Mouse (Mus musculus) liver, embryonic 12.5 days (tissue): ENCODE measurements around the gene Aspscr1. TPM values are rescaled to one million over a fixed set of nuclear protein-coding genes. Genes with fewer than 3 reads are reported as not detected.
A peak's percentile ranks its signal among the peaks of the same experiment; 100 is the strongest.

Experiments used
- ATAC-seq: fragments of 200-750 bp; cut with Nextera tagmentation; 2 replicates; pipeline ENCODE4 v1.8.0; 2017; ENCODE audit warnings: moderate number of reproducible peaks, mild to moderate bottlenecking, moderate library complexity
- H3K27ac ChIP-seq: fragments of 300-500 bp; sonication (generic); 2 replicates; pipeline ENCODE4 v1.5.1; 2016; ENCODE audit warnings: mild to moderate bottlenecking
- H3K27me3 ChIP-seq: fragments of 300-500 bp; sonication (generic); replicated peaks from 2 replicates; pipeline ENCODE4 v1.6.1; 2016; ENCODE audit warnings: mild to moderate bottlenecking, moderate library complexity
- H3K36me3 ChIP-seq: fragments of 300-500 bp; sonication (generic); 2 replicates; pipeline ENCODE4 v1.6.1; 2016; ENCODE audit warnings: mild to moderate bottlenecking, moderate library complexity
- H3K4me1 ChIP-seq: fragments of 300-500 bp; sonication (generic); 2 replicates; pipeline ENCODE4 v1.6.1; 2016
- H3K4me2 ChIP-seq: fragments of 300-500 bp; sonication (generic); 2 replicates; pipeline ENCODE4 v1.6.1; 2016; ENCODE audit warnings: mild to moderate bottlenecking, moderate library complexity
- H3K4me3 ChIP-seq: fragments of 300-500 bp; sonication (generic); 2 replicates; pipeline ENCODE4 v1.5.1; 2016; ENCODE audit warnings: mild to moderate bottlenecking, moderate library complexity
- H3K9ac ChIP-seq: fragments of 300-500 bp; sonication (generic); 2 replicates; pipeline ENCODE4 v1.6.1; 2016; ENCODE audit warnings: mild to moderate bottlenecking, moderate library complexity
- H3K9me3 ChIP-seq: fragments of 300-500 bp; sonication (generic); replicated peaks from 2 replicates; pipeline ENCODE4 v1.6.1; 2016; ENCODE audit warnings: mild to moderate bottlenecking, moderate library complexity
- WGBS: fragments of 180-500 bp; shearing (Covaris S2); methylation state at CpG from one replicate; pipeline ENCODE4 v1.1.7; 2016; ENCODE audit not compliant: insufficient replicate concordance; 5-methylcytosine and 5-hydroxymethylcytosine counted together
- polyA plus RNA-seq: library from polyadenylated mRNA; unstranded; fragments of >200 nt; fragmentation: Nextera tagmentation; extraction: Ambion mirVana; gene quantifications from 2 replicates; pipeline ENCODE4 v1.2.1, GENCODE M21; 2016

The Aspscr1 gene
- polyA plus RNA-seq, 1 experiment from 2014 or later: 65.2 TPM

- Histone ChIP-seq H3K27ac (no peak overlapping the region), H3K4me3 (no peak overlapping the region)
- 78% methylated on average over 4 of the region's 4 CpGs for WGBS
Observed at GRCm38 (mm10) chr11:120692471-120693011, 19.8 kb downstream of the Aspscr1 start.

DNA sequence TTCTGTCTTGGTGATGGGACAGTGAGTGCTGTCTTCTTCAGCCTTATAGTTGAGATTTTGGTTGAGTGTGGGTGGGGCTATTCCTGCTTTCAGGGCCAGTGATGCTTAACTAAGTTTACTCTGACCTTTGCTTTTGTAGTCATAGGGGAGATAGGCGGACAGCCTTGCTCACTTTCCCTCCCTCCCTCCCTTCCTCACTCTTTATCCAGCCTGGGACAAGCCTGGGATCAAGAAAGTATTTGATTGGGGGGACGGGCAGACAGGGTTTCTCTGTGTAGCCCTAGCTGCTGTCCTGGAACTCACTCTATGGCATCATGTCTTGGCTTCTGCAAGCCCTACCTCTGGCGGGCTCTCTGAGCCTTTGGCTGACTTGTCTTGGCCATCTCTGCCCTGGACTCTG is 20.7 kb downstream of the Aspscr1 start:
- no peak for ATAC-seq
- no peaks in the 10 kb centered on the region for H3K27me3 ChIP-seq
- peaks cover 73% of the 10 kb centered on the region for H3K36me3 ChIP-seq
- no peak overlapping the region for H3K4me3 ChIP-seq
- no peak overlapping the region for H3K4me2 ChIP-seq
- no peak overlapping the region for H3K27ac ChIP-seq
- no peaks in the 10 kb centered on the region for H3K4me1 ChIP-seq
- H3K9me3 ChIP-seq: no peaks in the 10 kb centered on the region; the same call in 1 of the 2 replicates
- H3K9ac ChIP-seq: no peak overlapping the region
- 79% methylated on average over 3 of the region's 3 CpGs for WGBS

More at GRCm38 (mm10) chr11:120692471-120693011, 19.8 kb downstream of the Aspscr1 start:
- no peak overlapping the region for H3K4me2 ChIP-seq
- no peak overlapping the region for H3K9ac ChIP-seq
- ATAC-seq: no peak
- no peaks in the 10 kb centered on the region for H3K4me1 ChIP-seq
- peaks cover 72% of the 10 kb centered on the region for H3K36me3 ChIP-seq
- H3K27me3 ChIP-seq: no peaks in the 10 kb centered on the region
- no peaks in the 10 kb centered on the region; the same call in 1 of the 2 replicates for H3K9me3 ChIP-seq

GRCm38 (mm10) chr11:120695184-120695583 is 22.4 kb downstream of the Aspscr1 start:
- ATAC-seq: 0 out of 2 replicates have a peak, but pooled peaks have one; percentile 9
- WGBS: 65% methylated on average over 4 of the region's 4 CpGs
- Histone ChIP-seq H3K27ac (no peak overlapping the region), H3K4me3 (no peak overlapping the region), H3K36me3 (peaks cover 72% of the 10 kb centered on the region), H3K4me2 (no peak overlapping the region), H3K9me3 (no peaks in the 10 kb centered on the region; the same call in 1 of the 2 replicates), H3K27me3 (no peaks in the 10 kb centered on the region), H3K4me1 (no peaks in the 10 kb centered on the region), H3K9ac (no peak overlapping the region)

DNA sequence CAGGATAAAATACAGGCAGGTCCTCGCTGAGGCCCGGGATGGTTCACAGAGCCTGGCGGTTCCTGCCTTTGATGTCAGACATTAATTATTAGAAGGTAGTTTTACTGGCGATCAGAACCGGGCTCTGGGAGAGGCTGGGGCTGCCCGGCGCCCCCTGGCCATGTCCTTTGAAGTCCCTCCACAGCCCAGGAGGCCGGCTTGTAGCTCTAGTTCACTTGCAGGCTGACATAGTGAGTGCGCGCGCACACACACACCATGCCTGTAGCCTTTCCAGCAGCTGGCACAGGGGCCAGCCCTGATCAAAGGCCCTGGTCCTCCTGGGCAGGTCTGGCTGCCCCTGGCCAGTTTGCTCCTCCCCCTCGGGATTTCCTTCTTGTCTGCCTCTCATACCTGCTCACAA is 22.9 kb downstream of the Aspscr1 start:
- Histone ChIP-seq H3K4me1 (no peaks in the 10 kb centered on the region), H3K9me3 (no peaks in the 10 kb centered on the region; the same call in 1 of the 2 replicates), H3K9ac (peak overlapping the region; percentile 13; the same call in 1 of the 2 replicates), H3K27ac (no peak overlapping the region), H3K4me3 (no peak overlapping the region), H3K4me2 (no peak overlapping the region), H3K36me3 (peaks cover 71% of the 10 kb centered on the region), H3K27me3 (no peaks in the 10 kb centered on the region)
- ATAC-seq: no peak
- WGBS: 77% methylated on average over 12 of the region's 12 CpGs

GRCm38 (mm10) chr11:120696568-120696967 is 23.8 kb downstream of the Aspscr1 start:
- no peak overlapping the region for H3K4me3 ChIP-seq
- no peak overlapping the region for H3K27ac ChIP-seq
- no peak overlapping the region for H3K4me2 ChIP-seq
- peaks cover 73% of the 10 kb centered on the region for H3K36me3 ChIP-seq
- no peak overlapping the region for H3K9ac ChIP-seq
- no peak for ATAC-seq
- no peaks in the 10 kb centered on the region for H3K4me1 ChIP-seq
- no peaks in the 10 kb centered on the region; the same call in 1 of the 2 replicates for H3K9me3 ChIP-seq
- WGBS: 75% methylated on average over 6 of the region's 6 CpGs
- H3K27me3 ChIP-seq: no peaks in the 10 kb centered on the region

DNA sequence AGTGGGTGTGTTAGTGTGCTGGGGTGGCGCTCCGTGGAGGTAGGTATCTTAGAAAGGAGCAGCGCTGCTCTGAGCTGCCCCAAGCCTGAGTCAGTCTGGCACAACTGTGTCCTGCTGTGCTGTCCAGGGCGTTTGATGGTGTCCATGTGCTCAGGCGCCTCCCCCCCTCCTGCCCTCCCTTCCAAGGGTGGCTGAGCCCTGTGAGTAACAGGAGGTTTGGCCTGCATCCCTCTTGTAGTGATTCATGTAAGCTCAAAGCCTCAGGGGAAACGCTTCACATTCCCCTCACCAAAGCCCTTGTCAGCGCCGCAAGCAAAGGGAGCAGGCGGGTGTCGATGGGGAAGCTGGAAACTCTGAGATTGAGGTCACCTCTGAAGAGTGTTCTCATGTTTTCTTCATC is 25.0 kb downstream of the Aspscr1 start:
- no peak for ATAC-seq
- Histone ChIP-seq H3K9ac (no peak overlapping the region), H3K36me3 (peaks cover 80% of the 10 kb centered on the region), H3K9me3 (no peaks in the 10 kb centered on the region; the same call in 1 of the 2 replicates), H3K27me3 (no peaks in the 10 kb centered on the region), H3K4me2 (no peak overlapping the region), H3K4me1 (no peaks in the 10 kb centered on the region), H3K4me3 (no peak overlapping the region), H3K27ac (no peak overlapping the region)
- 76% methylated on average over 10 of the region's 10 CpGs for WGBS

DNA sequence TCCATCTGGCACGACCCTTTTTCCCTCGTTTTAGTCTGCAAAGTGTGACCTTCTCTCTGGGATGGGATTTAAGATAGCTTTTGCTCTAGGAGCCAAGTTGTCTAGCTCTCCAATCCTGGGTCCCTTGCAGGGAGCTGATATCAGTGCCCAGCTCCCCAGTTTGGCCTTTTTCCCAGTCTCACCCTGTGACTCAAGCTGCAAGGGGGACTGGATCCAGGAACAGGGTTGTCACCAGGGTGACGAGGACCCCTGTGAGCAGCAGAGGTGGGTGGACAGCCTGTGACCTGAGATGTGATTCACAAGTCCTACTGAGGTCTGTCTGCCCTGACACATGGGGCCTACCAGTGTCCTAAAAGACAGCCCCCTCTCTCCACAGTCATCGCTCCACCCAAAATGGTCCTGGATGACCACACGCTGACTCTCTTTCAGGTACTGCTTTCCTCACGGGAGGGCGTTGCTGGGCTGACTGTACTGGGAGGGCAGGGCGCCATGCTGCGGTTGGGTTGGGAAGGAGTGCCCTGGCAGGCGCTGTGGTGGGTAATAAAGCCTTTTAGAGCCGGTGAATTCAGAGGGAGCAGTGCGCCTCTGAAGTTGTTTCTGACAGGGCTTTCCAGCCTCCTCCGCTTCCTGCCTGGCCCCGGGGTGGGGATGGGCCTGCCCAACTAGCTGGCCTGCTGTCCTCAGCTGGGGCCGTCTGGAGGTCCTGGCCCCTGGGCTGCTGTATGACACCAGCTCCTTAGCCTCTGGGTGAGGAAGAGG is 31.1 kb downstream of the Aspscr1 start:
- no peak for ATAC-seq

GRCm38 (mm10) chr11:120704486-120705325 is 31.9 kb downstream of the Aspscr1 start:
- 54% methylated on average over 8 of the region's 8 CpGs for WGBS
- Histone ChIP-seq H3K27ac (no peak overlapping the region), H3K9ac (no peak overlapping the region)

More for the DNA sequence above, 31.1 kb downstream of the Aspscr1 start:
- Histone ChIP-seq H3K27ac (no peak overlapping the region), H3K4me3 (no peak overlapping the region), H3K9ac (no peak overlapping the region), H3K4me2 (no peak overlapping the region), H3K27me3 (no peaks in the 10 kb centered on the region), H3K9me3 (no peaks in the 10 kb centered on the region), H3K36me3 (peaks cover 58% of the 10 kb centered on the region), H3K4me1 (peaks cover 22% of the 10 kb centered on the region)
- WGBS: 63% methylated on average over 15 of the region's 15 CpGs

DNA sequence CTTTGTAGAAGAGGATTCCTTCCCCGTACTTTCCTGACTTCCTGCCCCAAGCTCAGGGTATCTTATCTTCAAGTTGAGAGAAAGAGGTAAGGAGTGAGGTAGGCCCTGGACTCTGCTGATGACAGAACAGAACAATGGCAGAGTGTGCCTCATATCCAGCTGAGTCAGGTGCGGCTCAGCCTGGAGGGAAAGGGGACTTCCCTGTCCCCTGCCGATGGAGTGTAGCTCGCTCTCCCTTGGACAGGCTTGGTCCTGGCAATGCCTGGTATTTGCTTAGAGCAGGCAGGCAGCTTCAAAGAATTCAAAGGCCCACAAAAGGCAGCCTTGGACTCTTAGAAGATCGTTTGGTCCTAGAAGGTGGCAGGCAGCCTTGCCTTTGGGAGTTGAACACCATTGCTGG is 33.3 kb downstream of the Aspscr1 start:
- ATAC-seq: no peak
- Histone ChIP-seq H3K4me2 (no peak overlapping the region), H3K4me3 (no peak overlapping the region), H3K36me3 (peaks cover 63% of the 10 kb centered on the region), H3K27ac (no peak overlapping the region), H3K9me3 (no peaks in the 10 kb centered on the region), H3K4me1 (peaks cover 22% of the 10 kb centered on the region), H3K9ac (no peak overlapping the region), H3K27me3 (no peaks in the 10 kb centered on the region)
- WGBS: 72% methylated on average over 5 of the region's 5 CpGs

More at GRCm38 (mm10) chr11:120704486-120705325, 31.9 kb downstream of the Aspscr1 start:
- Histone ChIP-seq H3K4me2 (no peak overlapping the region), H3K27me3 (no peaks in the 10 kb centered on the region), H3K9me3 (no peaks in the 10 kb centered on the region), H3K36me3 (peaks cover 58% of the 10 kb centered on the region), H3K4me1 (peaks cover 22% of the 10 kb centered on the region), H3K4me3 (no peak overlapping the region)
- no peak for ATAC-seq

DNA sequence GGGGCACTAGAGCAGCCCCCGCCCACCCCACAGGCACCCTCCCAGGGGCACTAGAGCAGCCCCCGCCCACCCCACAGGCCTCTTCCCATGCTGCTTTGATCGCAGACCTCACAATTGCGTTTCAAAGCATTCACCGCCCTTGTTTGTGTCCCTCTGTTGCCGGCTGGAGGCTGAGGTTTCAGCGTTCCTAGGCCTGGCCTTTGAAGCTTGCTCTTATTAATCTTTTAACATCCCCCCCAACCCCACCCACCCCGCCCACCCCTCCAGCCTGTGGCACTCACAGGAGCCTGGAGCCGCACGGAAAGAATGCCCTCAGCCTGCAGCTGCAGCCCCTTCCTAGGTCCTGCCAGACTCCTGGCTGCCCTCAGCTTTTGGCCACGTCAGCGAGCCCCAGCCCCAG is 34.5 kb downstream of the Aspscr1 start:
- no peak for ATAC-seq
- Histone ChIP-seq H3K4me3 (no peak overlapping the region), H3K27ac (no peak overlapping the region), H3K9me3 (no peaks in the 10 kb centered on the region), H3K4me1 (peaks cover 22% of the 10 kb centered on the region), H3K27me3 (no peaks in the 10 kb centered on the region), H3K4me2 (no peak overlapping the region), H3K9ac (no peak overlapping the region), H3K36me3 (peaks cover 58% of the 10 kb centered on the region)
- 53% methylated on average over 12 of the region's 12 CpGs for WGBS

GRCm38 (mm10) chr11:120707969-120708368 is 35.2 kb downstream of the Aspscr1 start:
- Histone ChIP-seq H3K4me2 (no peak overlapping the region), H3K9me3 (no peaks in the 10 kb centered on the region), H3K4me1 (peaks cover 30% of the 10 kb centered on the region), H3K36me3 (peaks cover 53% of the 10 kb centered on the region), H3K9ac (no peak overlapping the region; the same call in 1 of the 2 replicates), H3K27ac (no peak overlapping the region), H3K4me3 (no peak overlapping the region), H3K27me3 (no peaks in the 10 kb centered on the region)
- WGBS: 69% methylated on average over 5 of the region's 5 CpGs
- ATAC-seq: no peak

- Histone ChIP-seq H3K4me2 (no peak overlapping the region), H3K36me3 (peaks cover 44% of the 10 kb centered on the region), H3K27ac (no peak overlapping the region), H3K4me1 (peaks cover 40% of the 10 kb centered on the region), H3K4me3 (no peak overlapping the region), H3K9me3 (no peaks in the 10 kb centered on the region), H3K9ac (no peak overlapping the region), H3K27me3 (no peaks in the 10 kb centered on the region)
- WGBS: 68% methylated on average over 2 of the region's 2 CpGs
- no peak for ATAC-seq
Observed at GRCm38 (mm10) chr11:120709551-120709950, 36.8 kb downstream of the Aspscr1 start.
